Mouse (Mus musculus) heart, postnatal 4 days (tissue): ENCODE results near the gene Snrpd2. TPM values are rescaled to one million over a fixed set of nuclear protein-coding genes. Genes with fewer than 3 reads are reported as not detected.

Source experiments
- DNase-seq: peaks from one replicate; pipeline ENCODE4 v3.0.0; 2021
- total RNA-seq, 2 experiments: library from RNA; stranded (reverse); gene quantifications; 2 replicates each; pipeline ENCODE4 v1.2.3; 2021

The Snrpd2 gene
- 10 to 100 TPM; 95.2 to 99.9 TPM for total RNA-seq

GRCm38 (mm10) chr7:19149626-19150025 is at the start of gene Snrpd2:
Gene Snrpd2, plus strand, starts transcription at chr7:19149722.
- DNase-seq: peak; percentile 98

- DNase-seq: no peak
These were observed 49.2 kb upstream of the Snrpd2 start for GRCm38 (mm10) chr7:19100290-19100689.

GRCm38 (mm10) chr7:19103741-19104140 is 45.8 kb upstream of the Snrpd2 start:
- DNase-seq: no peak

DNA sequence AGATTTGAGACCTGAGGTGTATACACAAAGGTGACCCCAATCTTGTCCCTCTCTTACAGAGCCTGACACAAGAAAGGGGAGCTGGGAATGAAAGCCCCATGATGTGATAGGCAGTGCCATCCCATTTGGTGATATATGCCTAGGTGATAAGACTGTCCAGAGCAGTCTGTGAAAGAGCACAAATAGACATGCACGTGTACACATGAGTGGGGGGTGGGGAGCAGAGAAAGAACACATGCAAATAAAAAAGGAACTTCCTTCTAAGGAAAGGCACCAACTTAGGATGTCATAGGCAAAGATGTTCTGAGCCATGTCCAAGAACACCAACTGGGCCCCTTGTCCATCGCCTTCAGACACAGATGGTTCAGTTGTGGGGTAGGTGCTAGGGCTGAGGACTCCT is 45.0 kb upstream of the Snrpd2 start:
- DNase-seq: no peak

GRCm38 (mm10) chr7:19107436-19107835 is 42.1 kb upstream of the Snrpd2 start:
- DNase-seq: no peak

DNA sequence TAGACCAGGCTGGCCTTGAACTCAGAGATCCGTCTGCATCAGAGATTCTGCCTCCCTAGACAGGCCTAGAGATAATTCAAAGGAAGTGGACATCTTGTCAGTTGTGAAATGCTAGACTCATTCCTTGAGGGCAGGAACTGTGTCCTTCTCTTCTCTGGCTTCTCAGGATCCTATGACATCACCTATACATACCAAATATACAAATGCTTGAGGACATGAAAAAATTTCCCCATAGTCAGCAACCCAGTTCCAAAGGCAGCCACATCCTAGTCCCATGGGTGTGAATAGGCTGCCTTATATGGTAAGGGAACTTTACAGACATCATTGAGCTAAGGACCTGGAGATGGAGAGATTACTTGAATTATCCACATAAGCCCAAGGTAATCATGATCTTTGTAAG is 40.0 kb upstream of the Snrpd2 start:
- no peak for DNase-seq

DNA sequence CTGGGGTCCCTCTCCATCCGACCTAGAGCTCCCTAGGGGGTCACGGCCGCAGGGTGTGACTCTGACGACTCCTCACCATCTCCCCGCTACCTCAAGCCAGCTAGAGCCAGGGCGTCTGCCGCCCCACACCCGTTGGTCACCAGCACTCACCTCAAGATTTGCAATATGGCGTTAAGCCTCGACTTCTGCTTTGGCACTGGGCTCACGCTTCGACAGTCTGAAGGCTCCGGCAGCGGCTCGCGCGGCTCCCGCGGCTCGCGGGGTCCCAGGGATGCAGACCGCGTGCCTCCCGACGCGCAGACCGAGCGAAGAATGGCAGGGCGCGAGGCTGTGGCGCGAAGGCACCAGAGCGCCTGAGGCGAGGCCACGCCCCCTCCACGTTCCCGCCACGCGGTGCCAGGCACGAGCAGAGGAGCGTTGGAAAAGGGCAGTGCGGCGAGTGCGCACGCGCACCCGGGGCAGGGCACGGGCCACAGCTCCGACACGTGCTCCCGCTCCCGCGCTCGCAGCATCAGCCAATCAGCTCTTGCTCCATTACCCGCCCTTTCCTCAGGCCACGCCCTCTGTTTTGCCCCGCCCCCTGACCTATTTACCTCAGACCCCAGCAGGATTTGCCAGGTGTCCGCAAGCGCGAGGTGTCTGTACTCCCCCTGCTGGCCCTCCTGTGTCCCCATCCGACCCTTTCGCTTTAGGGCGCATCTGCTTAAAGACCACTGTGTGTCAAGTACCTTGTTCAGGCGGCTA is 31.3 kb upstream of the Snrpd2 start, which contains the start of gene Gm4969:
Gene Gm4969, minus strand, starts transcription at position 341 of the 744 bp plus-strand sequence.
- DNase-seq: peak; percentile 65

DNA sequence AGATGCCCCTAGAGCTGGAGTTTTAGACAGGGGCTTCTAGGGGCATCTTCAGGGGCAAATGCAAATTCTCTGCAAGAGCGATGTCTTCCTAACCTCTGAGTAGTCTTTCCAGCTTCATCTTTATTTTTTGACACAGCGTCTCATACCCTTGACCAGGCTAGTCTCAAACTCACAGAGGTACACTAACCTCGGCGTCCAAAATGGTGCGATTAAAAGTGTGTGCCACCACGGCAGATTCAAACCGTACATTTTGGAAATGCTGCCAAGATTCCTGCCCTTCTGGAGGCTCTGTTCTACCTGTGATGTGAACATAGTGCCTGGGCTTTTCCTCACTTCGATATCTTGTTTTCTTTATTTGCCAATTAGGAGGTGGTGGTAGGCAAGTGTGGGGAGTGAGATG is 30.4 kb upstream of the Snrpd2 start:
- no peak for DNase-seq

GRCm38 (mm10) chr7:19119631-19120429 is 29.7 kb upstream of the Snrpd2 start, which contains the start of gene Fbxo46:
Gene Fbxo46, plus strand, starts transcription at chr7:19119859.
- peak; percentile 92 for DNase-seq

- DNase-seq: no peak
These were observed 27.8 kb upstream of the Snrpd2 start for GRCm38 (mm10) chr7:19121686-19122085.

DNA sequence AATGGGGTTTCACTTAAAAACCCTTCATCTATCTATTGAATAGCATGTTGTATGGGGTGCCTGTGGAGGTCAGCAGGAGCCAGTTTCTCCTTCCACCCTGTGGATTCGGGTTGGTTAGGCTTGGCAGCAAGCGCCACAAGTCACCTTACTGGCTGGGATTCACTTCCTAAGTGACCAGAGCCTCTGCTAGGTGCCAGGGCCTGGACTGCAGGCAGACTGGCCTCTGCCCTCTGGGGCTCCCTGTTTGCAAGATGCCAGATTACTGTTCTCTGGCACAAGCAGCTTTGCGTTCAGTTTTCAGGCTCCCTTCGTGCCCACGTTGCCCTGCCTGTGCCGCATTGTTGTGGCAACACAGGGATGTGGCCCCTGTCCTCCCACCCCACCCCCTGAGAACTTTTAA is 24.8 kb upstream of the Snrpd2 start:
- DNase-seq: no peak

GRCm38 (mm10) chr7:19127744-19128143 is 21.8 kb upstream of the Snrpd2 start:
- no peak for DNase-seq

DNA sequence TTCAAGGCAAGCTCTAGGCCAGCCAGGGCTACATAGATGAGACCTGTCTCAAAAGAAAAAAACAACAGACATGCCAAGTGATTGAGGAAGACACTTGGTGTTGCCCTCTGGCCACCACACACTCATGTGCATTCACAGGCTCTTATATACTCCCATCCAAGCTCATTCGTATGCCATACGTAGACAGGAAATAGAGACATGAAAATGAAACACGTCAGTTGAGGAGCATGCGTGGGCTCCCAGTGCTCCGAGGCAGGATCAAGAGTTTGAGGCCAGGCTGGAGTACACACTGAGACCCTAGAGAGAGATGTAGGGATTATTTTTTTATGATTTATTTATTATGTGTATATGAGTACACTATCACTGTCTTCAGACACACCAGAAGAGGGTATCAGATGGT is 20.1 kb upstream of the Snrpd2 start:
- DNase-seq: no peak

- DNase-seq: no peak
These were observed 18.9 kb upstream of the Snrpd2 start for GRCm38 (mm10) chr7:19130657-19131056.

DNA sequence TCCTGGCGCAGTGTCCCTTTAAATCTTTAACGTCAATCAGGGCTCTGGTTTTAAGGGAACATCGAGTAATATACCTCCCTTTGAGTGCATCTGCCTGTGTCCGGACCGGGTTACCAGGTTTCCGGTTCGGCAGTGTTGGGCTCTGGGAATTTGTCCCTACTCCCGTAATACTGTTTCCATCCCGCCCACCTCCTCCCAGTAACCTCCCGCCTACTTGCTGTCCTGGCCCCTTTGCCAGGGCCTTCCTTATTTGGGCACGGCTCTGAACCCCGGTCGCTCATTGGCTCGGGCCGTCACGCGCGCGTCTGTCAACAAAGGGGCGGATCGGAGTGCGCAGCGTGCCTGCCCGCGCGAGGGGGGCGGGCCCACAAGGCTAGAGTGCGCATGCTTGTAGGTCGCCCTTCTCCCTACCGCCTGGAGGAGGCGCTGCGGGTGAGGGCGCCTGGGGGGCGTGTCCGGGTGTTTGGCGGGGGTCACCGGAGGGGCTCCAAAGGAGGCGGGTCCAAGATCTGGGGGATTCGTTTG is 18.1 kb upstream of the Snrpd2 start:
- peak; percentile 98 for DNase-seq

GRCm38 (mm10) chr7:19136168-19136567 is 13.4 kb upstream of the Snrpd2 start:
- DNase-seq: no peak

GRCm38 (mm10) chr7:19136673-19137334 is 12.7 kb upstream of the Snrpd2 start:
- DNase-seq: no peak

DNA sequence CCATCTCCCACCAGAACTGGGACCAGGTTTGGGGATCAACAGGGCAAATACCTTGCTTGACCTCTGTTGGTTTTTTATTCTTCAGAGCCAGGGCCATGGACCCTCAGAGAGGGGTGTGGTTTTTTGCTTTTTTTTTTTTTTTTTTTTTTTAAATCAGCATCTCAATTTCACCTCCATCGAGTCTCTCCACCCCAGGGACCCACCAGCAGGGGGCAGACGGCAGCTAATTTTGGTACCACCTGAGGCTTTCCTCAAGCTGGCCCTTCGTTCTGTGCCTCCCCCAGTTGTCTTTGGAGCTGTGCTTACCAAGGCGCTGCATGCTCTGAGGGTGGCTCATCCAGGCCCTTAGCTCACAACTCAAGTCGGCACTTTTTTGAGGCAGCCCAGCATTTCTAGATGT is 12.1 kb upstream of the Snrpd2 start:
- peak; percentile 75 for DNase-seq

GRCm38 (mm10) chr7:19146793-19147192 is 2.7 kb upstream of the Snrpd2 start:
- DNase-seq: no peak

DNA sequence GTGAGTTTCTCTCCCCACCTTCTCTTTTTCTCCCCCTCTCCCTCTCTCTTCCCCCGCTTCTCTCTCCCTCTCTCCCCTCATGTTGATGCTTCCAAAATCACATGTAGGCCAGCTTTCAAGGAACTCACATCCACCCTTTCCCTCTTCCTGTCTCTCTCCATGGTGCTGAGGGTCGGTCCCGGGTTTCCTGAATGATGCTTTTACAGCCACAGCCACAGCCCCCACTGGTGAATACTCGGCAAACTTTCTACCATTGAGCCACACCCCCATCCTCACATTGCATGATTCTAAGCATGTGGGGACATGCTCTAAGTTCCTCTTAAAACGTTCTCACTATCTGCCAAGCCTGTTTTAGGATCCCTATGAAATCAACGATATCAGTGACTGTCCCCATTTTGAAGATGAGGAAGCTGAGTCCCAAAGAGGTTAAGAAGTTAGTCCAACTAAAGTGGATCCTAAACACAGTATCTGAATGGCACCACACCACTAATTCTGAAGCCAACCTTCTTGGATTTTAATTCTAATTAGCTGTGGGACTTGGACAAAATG is 2.0 kb upstream of the Snrpd2 start:
- DNase-seq: no peak

DNA sequence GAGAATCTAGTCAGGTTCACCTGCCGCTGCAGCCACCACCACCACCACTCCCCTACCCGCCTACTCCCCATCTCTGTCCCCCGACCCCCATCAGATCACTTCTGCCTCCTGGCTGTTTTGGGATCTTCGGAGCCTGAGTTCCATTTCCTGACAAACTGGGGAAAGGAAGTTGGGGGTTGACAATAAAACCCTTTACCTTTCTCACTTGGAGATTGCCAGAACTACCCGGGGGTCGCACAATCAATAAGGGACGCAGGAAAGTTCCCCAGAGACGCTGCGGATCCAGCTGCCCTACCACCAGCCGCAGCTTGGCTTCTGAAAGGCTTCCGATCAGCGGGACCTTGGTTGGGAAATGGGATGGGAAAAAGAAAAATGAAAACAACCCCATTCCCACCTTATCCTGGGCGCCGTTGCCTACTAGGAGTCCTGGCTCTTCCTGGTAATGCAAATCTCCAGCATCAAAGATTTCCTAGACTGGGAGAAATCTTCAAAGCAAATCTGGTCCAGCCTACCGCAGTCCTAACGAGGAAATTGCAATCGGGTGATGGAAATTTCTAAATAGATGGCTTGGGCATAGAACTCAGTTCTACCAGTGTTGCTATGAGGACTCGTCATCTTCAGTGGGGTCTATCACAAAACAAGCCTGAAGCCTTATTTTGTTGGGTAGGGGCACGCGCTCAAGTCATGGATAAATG is 1.2 kb upstream of the Snrpd2 start:
- DNase-seq: no peak
